Mouse (Mus musculus): ENCODE results near the gene Mnd1.
A peak's percentile ranks its signal among the peaks of the same experiment; 100 is the strongest.

The Mnd1 gene

GRCm38 (mm10) chr3:84155558-84156006, at the start of gene Mnd1:
Gene Mnd1, minus strand, starts transcription at chr3:84155786.
- peak; percentile 97 for DNase-seq (ENCODE audit: low spot score)

DNA sequence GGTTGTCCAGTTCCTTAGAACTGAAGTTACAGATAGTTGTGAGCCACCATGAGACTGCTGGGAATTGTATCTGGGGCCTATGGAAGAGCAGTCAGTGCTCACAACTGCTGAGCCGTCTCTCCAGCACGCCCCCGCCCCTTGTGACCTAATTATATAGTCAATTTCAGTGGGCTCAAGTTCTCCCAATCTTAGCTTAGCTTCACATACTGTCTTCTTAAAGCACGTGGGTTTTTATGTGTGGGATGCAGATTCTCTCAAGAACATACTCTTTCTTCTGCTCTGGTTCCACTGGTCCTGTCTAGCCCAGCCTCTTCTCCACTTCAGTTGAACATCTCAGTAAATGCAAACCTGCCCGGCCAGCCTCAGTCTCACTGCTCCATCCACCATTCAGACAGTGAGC, 49.1 kb upstream of the Mnd1 start:
- no peak for DNase-seq (ENCODE audit: low spot score)

DNA sequence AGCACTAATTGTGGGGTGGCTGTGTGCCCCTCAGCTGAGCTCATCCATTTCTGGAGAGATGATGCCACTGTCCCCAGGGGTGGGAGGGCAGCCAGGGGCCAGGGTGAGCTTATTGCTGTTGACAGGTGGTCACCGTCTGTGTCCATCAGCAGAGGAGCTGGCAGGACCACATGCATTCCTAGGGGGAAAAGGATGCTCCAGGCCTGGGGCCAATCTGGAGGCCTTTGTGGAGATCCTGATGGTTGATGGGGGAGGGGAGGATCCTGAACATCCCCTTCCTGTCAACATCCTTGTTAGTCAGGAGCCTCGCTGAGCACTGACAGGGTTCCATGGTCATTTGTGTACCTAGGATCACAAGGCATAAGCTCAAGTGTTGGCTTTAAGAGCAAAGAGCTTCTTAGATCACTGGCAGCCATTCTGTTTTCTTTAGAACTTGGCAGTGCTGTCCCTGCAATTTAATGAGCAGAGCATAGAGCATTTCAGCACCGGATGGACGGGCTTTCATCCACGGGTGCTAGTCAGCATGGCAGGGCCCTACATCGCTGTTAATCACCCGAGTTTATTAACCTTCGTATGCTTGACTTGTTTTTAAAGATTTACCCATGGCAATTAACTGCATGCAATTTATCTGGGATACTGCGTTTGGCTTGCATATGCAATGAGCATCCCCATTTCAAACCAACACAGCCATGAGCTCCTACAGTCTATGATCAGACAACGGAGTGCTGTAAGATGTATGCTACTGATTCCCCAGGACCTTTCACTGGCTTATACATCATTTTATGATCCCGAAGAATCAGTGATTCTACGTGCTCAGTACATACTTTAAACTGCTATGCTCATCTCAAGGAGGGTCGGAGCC, 45.2 kb upstream of the Mnd1 start:
- DNase-seq (ENCODE audit: low spot score): no peak

DNA sequence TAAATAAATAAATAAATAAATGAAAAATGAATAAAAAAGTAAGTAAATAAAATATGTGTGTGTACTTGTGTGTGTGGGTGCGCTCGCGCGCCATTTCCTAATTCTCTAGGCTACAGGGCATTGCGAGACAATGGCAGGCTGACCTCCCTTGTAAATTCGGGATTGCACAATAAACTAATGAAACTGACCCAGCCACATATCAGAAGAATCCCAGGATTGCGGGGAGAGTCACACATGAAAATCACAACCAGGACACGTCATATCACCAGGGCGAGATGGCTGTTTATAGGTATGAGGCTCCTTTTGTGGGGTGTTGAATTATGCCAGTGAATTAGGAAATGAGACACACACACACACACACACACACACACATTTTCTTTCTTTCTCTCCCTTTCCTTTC, 43.9 kb upstream of the Mnd1 start:
- no peak for DNase-seq (ENCODE audit: low spot score)

GRCm38 (mm10) chr3:84198229-84198628, 42.6 kb upstream of the Mnd1 start:
- no peak for DNase-seq (ENCODE audit: low spot score)

GRCm38 (mm10) chr3:84193881-84194280, 38.3 kb upstream of the Mnd1 start:
- no peak for DNase-seq (ENCODE audit: low spot score)

- DNase-seq (ENCODE audit: low spot score): no peak
Measured at GRCm38 (mm10) chr3:84191141-84191881, 35.7 kb upstream of the Mnd1 start.

DNA sequence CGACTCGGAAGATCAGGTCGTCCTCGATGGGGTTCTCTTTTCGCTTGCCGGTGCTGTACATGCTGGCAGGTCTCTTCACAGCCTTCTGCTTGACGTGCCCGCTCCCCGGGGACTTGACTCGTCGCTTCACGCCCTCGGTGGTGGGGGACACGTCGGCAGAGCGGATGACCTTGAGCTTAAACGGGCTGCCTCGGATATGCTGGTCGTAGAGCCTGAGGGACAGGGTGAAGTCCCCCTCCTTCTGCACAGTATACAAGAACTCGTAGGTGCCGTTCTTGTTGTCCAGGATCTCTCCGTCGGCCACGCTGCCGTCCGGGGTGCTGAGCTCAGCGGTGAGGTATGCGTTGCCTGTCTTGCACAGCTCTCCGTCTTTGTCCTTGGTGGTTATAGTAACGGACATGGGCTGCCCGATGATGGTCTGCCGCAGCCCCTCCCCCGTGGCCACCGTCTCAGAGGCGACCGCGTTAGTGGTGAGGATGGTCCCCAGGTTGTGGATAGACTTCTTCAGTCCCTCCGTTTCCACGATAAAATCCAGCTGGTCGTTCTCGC, 35.0 kb upstream of the Mnd1 start:
- no peak for DNase-seq (ENCODE audit: low spot score)

- no peak for DNase-seq (ENCODE audit: low spot score)
Measured at GRCm38 (mm10) chr3:84189629-84190173, 34.1 kb upstream of the Mnd1 start.

DNA sequence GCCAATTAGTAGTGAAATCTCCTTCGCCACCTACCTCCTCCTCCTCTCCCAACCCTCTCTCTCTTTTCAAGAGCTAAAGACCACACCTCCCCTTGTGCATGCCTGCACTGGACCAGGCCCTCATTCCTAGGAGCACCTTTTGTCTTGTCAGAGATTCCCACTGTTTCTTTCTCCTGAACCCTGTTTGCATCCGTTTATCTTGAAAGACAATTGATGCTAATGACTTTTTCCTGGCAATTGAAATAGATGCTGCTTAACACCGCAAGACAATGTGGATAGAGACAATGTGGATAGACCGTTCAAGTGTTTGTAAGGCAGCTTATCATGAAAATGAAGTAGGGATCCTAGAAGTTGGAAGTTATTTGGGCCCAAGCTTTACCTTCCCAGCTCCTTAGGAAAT, 26.1 kb upstream of the Mnd1 start:
- no peak for DNase-seq (ENCODE audit: low spot score)

- DNase-seq (ENCODE audit: low spot score): no peak
Measured at GRCm38 (mm10) chr3:84181102-84181501, 25.5 kb upstream of the Mnd1 start.

DNA sequence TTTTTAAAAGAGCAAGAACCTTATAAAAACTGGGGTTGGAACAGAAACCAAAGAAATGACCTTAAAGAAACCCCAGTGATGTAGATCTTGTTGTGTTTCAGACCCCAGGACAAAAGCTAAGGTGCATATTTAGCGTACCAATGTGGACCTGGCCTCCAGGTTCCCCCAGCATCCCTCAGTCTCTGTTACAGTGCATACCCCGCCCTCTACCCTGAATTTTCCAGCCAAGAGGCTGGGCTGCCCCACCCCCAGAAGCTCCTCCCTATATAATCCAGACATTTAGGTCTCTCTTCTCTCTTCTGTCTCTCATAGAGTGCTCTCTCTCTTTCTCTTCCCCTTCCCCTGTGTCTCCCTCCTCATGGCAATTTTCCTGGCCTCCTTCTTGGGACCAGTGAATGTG, 24.7 kb upstream of the Mnd1 start:
- DNase-seq (ENCODE audit: low spot score): no peak

DNA sequence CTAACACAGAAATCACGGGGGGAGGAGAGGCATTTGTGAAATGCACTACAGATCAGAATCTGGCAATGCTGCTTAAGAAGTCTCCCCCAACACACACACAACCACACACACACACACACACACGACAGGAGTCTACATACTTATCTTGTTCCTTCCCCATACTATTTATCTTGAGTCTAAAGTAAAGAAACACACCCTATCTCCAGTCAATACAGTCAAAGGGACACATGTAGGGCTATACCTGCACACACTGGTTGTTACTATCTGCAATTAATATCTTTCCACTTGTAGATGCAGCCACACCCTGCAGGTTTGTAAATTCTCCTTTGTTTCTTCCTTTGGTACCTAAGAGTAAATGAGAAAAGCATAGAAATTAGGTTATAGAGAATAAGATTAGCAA, 22.2 kb upstream of the Mnd1 start:
- DNase-seq (ENCODE audit: low spot score): no peak

- peak; percentile 25 for DNase-seq (ENCODE audit: low spot score)
Measured at GRCm38 (mm10) chr3:84175337-84176315, 20.0 kb upstream of the Mnd1 start.

GRCm38 (mm10) chr3:84173581-84174154, 18.1 kb upstream of the Mnd1 start, which contains the start of gene Gm6525:
Gene Gm6525, plus strand, starts transcription at chr3:84174104.
- no peak for DNase-seq (ENCODE audit: low spot score)

GRCm38 (mm10) chr3:84172406-84172805, 16.8 kb upstream of the Mnd1 start:
- DNase-seq (ENCODE audit: low spot score): no peak

DNA sequence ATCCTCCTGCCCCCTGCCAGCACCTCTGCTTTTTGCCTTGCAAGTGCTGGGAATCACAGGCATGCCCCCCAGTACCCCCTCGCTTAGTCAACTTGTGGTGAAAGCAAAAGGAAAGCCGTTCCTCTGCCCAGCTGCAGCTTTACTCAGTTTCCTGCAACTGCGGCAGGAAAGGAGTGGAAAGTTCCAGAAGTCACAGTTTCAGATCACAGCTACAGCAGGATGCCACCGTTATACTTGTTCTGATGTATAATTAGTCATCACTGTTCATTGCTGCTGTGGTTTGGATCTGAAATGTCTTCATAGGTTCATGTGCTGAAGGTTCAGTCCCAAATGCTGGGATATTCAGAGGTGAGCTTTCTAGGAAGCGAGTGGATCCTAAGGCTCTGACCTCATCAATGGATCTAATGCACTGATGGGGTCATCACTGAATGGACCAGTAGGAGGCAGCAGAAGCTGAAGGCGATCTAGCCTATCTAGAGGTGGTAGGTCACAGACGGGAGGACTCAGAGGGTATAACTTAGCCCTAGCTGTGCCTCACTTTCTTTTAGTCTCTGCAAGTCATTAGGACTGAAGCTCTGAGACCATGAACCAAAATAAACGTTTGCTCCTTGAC, 13.9 kb upstream of the Mnd1 start:
- no peak for DNase-seq (ENCODE audit: low spot score)

DNA sequence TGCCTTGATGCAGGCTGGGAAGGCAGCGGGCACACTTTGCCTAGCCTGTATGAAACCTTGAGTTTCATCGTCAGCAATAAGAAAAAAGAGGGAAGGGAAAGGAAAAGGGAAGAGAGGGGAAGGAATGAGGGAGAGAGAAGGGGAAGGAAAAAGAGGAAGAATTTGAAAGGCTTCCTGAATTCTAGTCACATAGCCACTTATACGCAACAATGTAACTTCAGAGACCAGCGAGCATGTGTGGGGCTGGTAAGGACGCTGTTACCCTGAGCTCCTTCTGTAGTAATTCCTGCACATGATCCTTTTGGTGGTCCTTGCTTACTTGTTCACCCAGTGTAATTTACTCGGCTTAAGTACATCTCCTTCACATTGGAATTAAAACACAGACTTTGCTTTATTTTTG, 13.4 kb upstream of the Mnd1 start:
- no peak for DNase-seq (ENCODE audit: low spot score)

DNA sequence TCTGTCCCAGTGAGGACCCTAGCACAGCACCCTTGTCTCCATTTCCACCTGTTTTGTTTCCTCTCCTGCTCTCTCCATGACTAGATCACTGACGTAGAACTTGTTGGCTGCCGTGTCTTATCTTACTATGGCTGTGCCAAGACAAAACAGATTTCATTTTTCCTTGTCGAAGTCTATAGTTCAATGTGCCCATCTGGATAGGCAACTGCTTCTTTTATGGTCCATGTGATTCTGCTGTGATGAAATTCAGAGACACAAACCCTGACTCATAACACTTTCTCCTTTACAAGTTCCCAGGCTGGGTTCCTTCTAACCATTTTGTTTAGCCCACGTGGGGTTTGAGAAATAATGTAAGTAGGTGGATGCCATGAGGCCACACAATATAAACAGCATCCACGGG, 10.5 kb upstream of the Mnd1 start:
- no peak for DNase-seq (ENCODE audit: low spot score)

DNA sequence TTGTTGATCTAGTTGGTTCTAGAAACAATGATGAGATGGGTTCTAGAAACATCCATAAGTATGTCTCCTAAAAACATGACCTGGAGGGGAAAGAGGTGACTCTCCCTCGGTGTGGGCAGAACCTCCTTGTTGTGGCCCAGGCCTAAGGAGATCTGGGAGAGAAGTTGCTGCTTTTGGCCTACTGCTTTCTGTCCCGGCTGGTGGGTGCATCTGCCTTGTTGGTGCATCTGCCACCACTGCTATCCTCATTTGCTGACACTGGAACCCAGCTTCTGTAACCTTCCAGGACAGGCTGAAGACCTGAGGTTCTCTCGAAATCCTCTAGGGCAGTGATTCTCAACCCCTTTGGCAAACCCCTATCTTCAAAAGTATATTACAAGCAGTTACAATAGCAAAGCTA, 9.8 kb upstream of the Mnd1 start:
- no peak for DNase-seq (ENCODE audit: low spot score)

All from spleen, adult 12 weeks (tissue).